Mouse (Mus musculus): ENCODE data around the gene Med29.

GRCm38 (mm10) chr7:28441776-28442485 is 49.4 kb upstream of the Med29 start:
- TF ChIP-seq CTCF (IDR thresholded peaks at IDR 0.05; ENCODE audit: extremely low read depth, insufficient read length, insufficient replicate concordance, low read depth, low read length), result no peak
- no peak for TF ChIP-seq POLR2A (IDR thresholded peaks at IDR 0.05; ENCODE audit: low read depth, low read length)

Data from small intestine, adult 2 months (tissue).